Mouse (Mus musculus): ENCODE measurements around the gene D130040H23Rik. TPM values are rescaled to one million over a fixed set of nuclear protein-coding genes. Genes with fewer than 3 reads are reported as not detected.
"Not testable (repeated sequence)": the region's sequence is repeated elsewhere in the genome, so short reads cannot be mapped to it uniquely, and the experiment has no call there.

The D130040H23Rik gene
- total and polyA plus RNA-seq, 2 experiments: 2.0 TPM; not detected in 1

- Histone ChIP-seq H3K4me1 (ENCODE audit: control insufficient read depth, insufficient read depth, low read length) (no peaks in the 10 kb centered on the region), H3K36me3 (ENCODE audit: control insufficient read depth, insufficient read depth, low read length) (no peaks in the 10 kb centered on the region), H3K4me3 (ENCODE audit: insufficient read depth, low read depth, low read length) (peak overlapping the region; percentile 61), H3K27me3 (ENCODE audit: control insufficient read depth, insufficient read depth, low read length) (no peaks in the 10 kb centered on the region), H3K27ac (replicated peaks; ENCODE audit: insufficient read depth, low read depth, low read length) (no peak overlapping the region), H3K9ac (ENCODE audit: low read depth, low read length) (peak overlapping the region; percentile 40; the same call in 1 of the 2 replicates), H3K79me2 (ENCODE audit: control insufficient read depth, insufficient read depth, low read length) (no peaks in the 10 kb centered on the region)
- TF ChIP-seq CTCF (IDR thresholded peaks at IDR 0.05; ENCODE audit: low read depth, low read length): peak; percentile 69
- TF ChIP-seq POLR2A (IDR thresholded peaks at IDR 0.05; ENCODE audit: extremely low read depth, insufficient read depth, low read length): no peak
- WGBS: 15% methylated on average over 24 of the region's 24 CpGs
- DNase-seq (ENCODE audit: extremely low read depth, low read depth, low spot score): peak; percentile 61
These were observed 57.7 kb downstream of the D130040H23Rik start for GRCm38 (mm10) chr8:69328301-69329288.

GRCm38 (mm10) chr8:69329289-69329688 lies 58.4 kb downstream of the D130040H23Rik start:
- peak overlapping the region; percentile 61; the same call in 1 of the 2 replicates for H3K4me3 ChIP-seq (ENCODE audit: insufficient read depth, low read depth, low read length)

More at GRCm38 (mm10) chr8:69329289-69329688, 58.4 kb downstream of the D130040H23Rik start:
- not testable (repeated sequence) for H3K4me1 ChIP-seq (ENCODE audit: control insufficient read depth, insufficient read depth, low read length); H3K36me3 ChIP-seq (ENCODE audit: control insufficient read depth, insufficient read depth, low read length); H3K79me2 ChIP-seq (ENCODE audit: control insufficient read depth, insufficient read depth, low read length); H3K9ac ChIP-seq (ENCODE audit: low read depth, low read length); H3K27ac ChIP-seq (replicated peaks; ENCODE audit: insufficient read depth, low read depth, low read length); DNase-seq (ENCODE audit: extremely low read depth, low read depth, low spot score); H3K27me3 ChIP-seq (ENCODE audit: control insufficient read depth, insufficient read depth, low read length)
- WGBS: 53% methylated on average over 6 of the region's 6 CpGs

Other genes with a start within 250 kb of the D130040H23Rik start
- 5.0 and 6.8 TPM in 2 replicates for gene Zfp930, start 62.0 kb upstream of the D130040H23Rik start, total RNA-seq (2014; rRNA removed)
- gene Zfp930, start 62.0 kb upstream of the D130040H23Rik start, polyA plus RNA-seq (2012; rRNA removed): 0.93 and 1.2 TPM in 2 replicates
- gene Gm9495, start 182.5 kb downstream of the D130040H23Rik start, total RNA-seq (2014; rRNA removed): not detected in 2 replicates
- not detected in 2 replicates for gene Gm9495, start 182.5 kb downstream of the D130040H23Rik start, polyA plus RNA-seq (2012; rRNA removed)

All from liver, adult 2 months (tissue).